In the genomic region with DNA sequence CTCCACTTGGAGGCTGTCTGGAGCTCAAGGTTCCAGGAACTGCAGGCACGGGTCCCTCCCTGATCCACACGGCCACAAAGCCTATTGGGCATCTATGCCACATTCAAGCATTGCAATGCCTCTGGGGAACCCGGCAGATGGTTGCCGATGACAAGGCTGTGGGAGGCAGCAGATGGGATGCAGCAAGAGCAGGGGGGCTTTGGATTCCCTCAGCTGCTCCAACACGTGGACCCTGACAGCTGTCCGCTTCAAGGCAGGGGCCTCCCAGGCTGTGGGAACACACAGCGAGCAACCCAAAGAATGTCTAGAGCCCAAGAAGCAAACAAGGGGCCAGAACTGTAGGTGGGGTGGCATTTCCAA, we compare ENCODE assay signal across 8 mouse cellular contexts.
DNase-seq lines count a peak whose midpoint lies in the region; ATAC-seq and TF ChIP-seq lines count a peak whose summit lies in the region.

No protein-coding gene starts in this region.

- TF ChIP-seq CTCF in midbrain, postnatal 0 days (IDR thresholded peaks at IDR 0.05): no peak
- TF ChIP-seq CTCF in liver, postnatal 0 days (IDR thresholded peaks at IDR 0.05; ENCODE audit: low read depth): no peak

- H3K36me3 ChIP-seq in forebrain, embryonic 13.5 days (ENCODE audit: poor library complexity, severe bottlenecking): no peaks in the 10 kb centered on the region
- H3K36me3 ChIP-seq in midbrain, postnatal 0 days (ENCODE audit: insufficient read depth, low read length): no peaks in the 10 kb centered on the region
- no peaks in the 10 kb centered on the region for H3K36me3 ChIP-seq in liver, postnatal 0 days (replicated peaks; ENCODE audit: insufficient read depth, low read length)

- H3K4me3 ChIP-seq in forebrain, embryonic 13.5 days: no peak overlapping the region
- no peak overlapping the region for H3K4me3 ChIP-seq in midbrain, postnatal 0 days (ENCODE audit: low read depth, low read length)
- H3K4me3 ChIP-seq in liver, postnatal 0 days (ENCODE audit: low read depth, low read length): no peak overlapping the region

- DNase-seq in embryo, embryonic 10.5 days (ENCODE audit: low spot score): peak; percentile 55
- DNase-seq in layer of hippocampus, adult 9-11 months: peak; percentile 88
- DNase-seq in midbrain, postnatal 0 days (ENCODE audit: low spot score): peak; percentile 86
- no peak for DNase-seq in Muller cell, postnatal 12 days (ENCODE audit: inconsistent ontology term)
- DNase-seq in liver, postnatal 0 days: no peak
- no peak for DNase-seq in adrenal gland, postnatal 4 days (ENCODE audit: low spot score in 2 of 2)
- no peak for DNase-seq in spleen, adult 12 weeks (ENCODE audit: low spot score)

- no peak for TF ChIP-seq EP300 in liver, postnatal 0 days (IDR thresholded peaks at IDR 0.05; ENCODE audit: low read depth)

- H3K9me3 ChIP-seq in forebrain, embryonic 13.5 days (replicated peaks): no peaks in the 10 kb centered on the region
- H3K9me3 ChIP-seq in midbrain, postnatal 0 days (ENCODE audit: low read length): no peaks in the 10 kb centered on the region
- no peaks in the 10 kb centered on the region for H3K9me3 ChIP-seq in liver, postnatal 0 days (ENCODE audit: low read length)

- whole genome bisulfite sequencing in forebrain, embryonic 13.5 days: 45% methylated on average over 7 of the region's 7 CpGs
- 19% methylated on average over 7 of the region's 7 CpGs for WGBS in midbrain, postnatal 0 days
- WGBS in liver, postnatal 0 days (ENCODE audit: insufficient replicate concordance): 76% methylated on average over 7 of the region's 7 CpGs

- peaks cover 56% of the 10 kb centered on the region for H3K4me1 ChIP-seq in forebrain, embryonic 13.5 days
- H3K4me1 ChIP-seq in midbrain, postnatal 0 days (ENCODE audit: insufficient read depth, low read length): peaks cover 9% of the 10 kb centered on the region; the same call in 1 of the 2 replicates
- no peaks in the 10 kb centered on the region for H3K4me1 ChIP-seq in liver, postnatal 0 days (ENCODE audit: insufficient read depth)

- no peak overlapping the region for H3K4me2 ChIP-seq in forebrain, embryonic 13.5 days
- H3K4me2 ChIP-seq in midbrain, postnatal 0 days (ENCODE audit: low read depth, low read length, poor library complexity, severe bottlenecking): no peak overlapping the region
- no peak overlapping the region for H3K4me2 ChIP-seq in liver, postnatal 0 days (ENCODE audit: low read depth, low read length)

- no peak overlapping the region for H3K9ac ChIP-seq in forebrain, embryonic 13.5 days
- no peak overlapping the region for H3K9ac ChIP-seq in midbrain, postnatal 0 days (replicated peaks; ENCODE audit: low read length, poor library complexity, severe bottlenecking)
- no peak overlapping the region for H3K9ac ChIP-seq in liver, postnatal 0 days (replicated peaks)

- peaks cover 57% of the 10 kb centered on the region for H3K27me3 ChIP-seq in forebrain, embryonic 13.5 days
- H3K27me3 ChIP-seq in midbrain, postnatal 0 days (ENCODE audit: insufficient read depth, low read length): no peaks in the 10 kb centered on the region
- no peaks in the 10 kb centered on the region for H3K27me3 ChIP-seq in liver, postnatal 0 days (ENCODE audit: insufficient read depth, low read length)

- H3K27ac ChIP-seq in forebrain, embryonic 13.5 days: peak overlapping the region; percentile 48
- no peak overlapping the region for H3K27ac ChIP-seq in midbrain, postnatal 0 days (ENCODE audit: low read depth, low read length)
- no peak overlapping the region for H3K27ac ChIP-seq in liver, postnatal 0 days (ENCODE audit: low read depth)

- peak; percentile 79 for ATAC-seq in forebrain, embryonic 13.5 days
- ATAC-seq in midbrain, postnatal 0 days (ENCODE audit: low FRiP score): peak; percentile 44; the same call in 1 of the 2 replicates
- ATAC-seq in liver, postnatal 0 days: no peak

Comparison
In these comparisons a context has a peak if more than half of its experiments do, and no peak if none do; other contexts are left out.
1. DNase-seq: peak in embryo, embryonic 10.5 days (single experiment), layer of hippocampus, adult 9-11 months (single experiment) and midbrain, postnatal 0 days (single experiment); none in Muller cell, postnatal 12 days (single experiment), liver, postnatal 0 days (single experiment), adrenal gland, postnatal 4 days (0 of 2) and spleen, adult 12 weeks (single experiment).